Mouse (Mus musculus) intestine, embryonic 14.5 days (tissue): ENCODE measurements around the gene Epha3. TPM values are rescaled to one million over a fixed set of nuclear protein-coding genes. Genes with fewer than 3 reads are reported as not detected.

Source experiments
- ATAC-seq: fragments of 200-750 bp; cut with Nextera tagmentation; replicated peaks from 2 replicates; pipeline ENCODE4 v1.8.0; 2017; ENCODE audit warnings: low read depth, moderate number of reproducible peaks, moderate TSS enrichment, moderate library complexity; ENCODE audit not compliant: low FRiP score, low TSS enrichment
- DNase-seq: peaks from one replicate; pipeline ENCODE4 v3.0.0-alpha.2; 2018; ENCODE audit warnings: low spot score
- H3K27ac ChIP-seq: fragments of 300-500 bp; sonication (generic); 2 replicates; pipeline ENCODE4 v1.5.1; 2014; ENCODE audit warnings: low read depth, mild to moderate bottlenecking, control low read depth
- H3K27me3 ChIP-seq: fragments of 300-500 bp; sonication (generic); replicated peaks from 2 replicates; pipeline ENCODE4 v1.6.1; 2014; ENCODE audit warnings: low read length, control low read depth; ENCODE audit not compliant: control insufficient read depth, insufficient read depth
- H3K36me3 ChIP-seq: fragments of 300-500 bp; sonication (generic); 2 replicates; pipeline ENCODE4 v1.6.1; 2014; ENCODE audit warnings: low read length, control low read depth; ENCODE audit not compliant: control insufficient read depth, insufficient read depth
- H3K4me1 ChIP-seq: fragments of 300-500 bp; sonication (generic); replicated peaks from 2 replicates; pipeline ENCODE4 v1.6.1; 2014; ENCODE audit warnings: low read length, control low read depth, mixed read lengths; ENCODE audit not compliant: control insufficient read depth, insufficient read depth
- H3K4me2 ChIP-seq: fragments of 300-500 bp; sonication (generic); 2 replicates; pipeline ENCODE4 v1.6.1; 2014; ENCODE audit warnings: low read length
- H3K4me3 ChIP-seq: fragments of 300-500 bp; sonication (generic); 2 replicates; pipeline ENCODE4 v1.5.1; 2014; ENCODE audit warnings: low read depth, low read length, control low read depth, mixed read lengths
- H3K9ac ChIP-seq: fragments of 300-500 bp; sonication (generic); 2 replicates; pipeline ENCODE4 v1.6.1; 2014; ENCODE audit warnings: mild to moderate bottlenecking, low read length
- H3K9me3 ChIP-seq: fragments of 300-500 bp; sonication (generic); 2 replicates; pipeline ENCODE4 v1.6.1; 2016; ENCODE audit warnings: low read length, control low read depth; ENCODE audit not compliant: control insufficient read depth
- WGBS: fragments of 180-500 bp; shearing (Covaris S2); extraction: QIAGEN DNeasy Blood & Tissue Kit; methylation state at CpG from one replicate; pipeline ENCODE4 v1.1.7; 2014; 5-methylcytosine and 5-hydroxymethylcytosine counted together
- polyA plus RNA-seq: library from polyadenylated mRNA; unstranded; fragments of >200 nt; fragmentation: Nextera tagmentation; extraction: Ambion mirVana; gene quantifications from 2 replicates; pipeline ENCODE4 v1.2.1, GENCODE M21; 2014

The Epha3 gene
- polyA plus RNA-seq, 1 experiment from 2014 or later = 12.6 TPM

- Histone ChIP-seq H3K36me3 (no peaks in the 10 kb centered on the region), H3K4me1 (no peaks in the 10 kb centered on the region; the same call in 1 of the 2 replicates), H3K27me3 (no peaks in the 10 kb centered on the region), H3K9me3 (no peaks in the 10 kb centered on the region), H3K4me3 (no peak overlapping the region), H3K27ac (no peak overlapping the region), H3K9ac (no peak overlapping the region), H3K4me2 (no peak overlapping the region)
- ATAC-seq (no peak), DNase-seq (no peak)
Observed at GRCm38 (mm10) chr16:63625229-63625628, 238.7 kb downstream of the Epha3 start.

- 75% methylated on average over 6 of the region's 6 CpGs for WGBS
- H3K27me3 ChIP-seq = no peaks in the 10 kb centered on the region
- H3K4me2 ChIP-seq = no peak overlapping the region
- no peaks in the 10 kb centered on the region for H3K9me3 ChIP-seq
- H3K27ac ChIP-seq = no peak overlapping the region
- no peaks in the 10 kb centered on the region for H3K4me1 ChIP-seq
- no peaks in the 10 kb centered on the region for H3K36me3 ChIP-seq
- H3K9ac ChIP-seq = no peak overlapping the region
- no peak for ATAC-seq
- H3K4me3 ChIP-seq = no peak overlapping the region
- DNase-seq = no peak
Observed at GRCm38 (mm10) chr16:63621845-63622244, 242.1 kb downstream of the Epha3 start.

- no peaks in the 10 kb centered on the region for H3K4me1 ChIP-seq
- DNase-seq (no peak), ATAC-seq (no peak)
- no peak overlapping the region for H3K4me2 ChIP-seq
- H3K27me3 ChIP-seq = no peaks in the 10 kb centered on the region
- no peak overlapping the region for H3K9ac ChIP-seq
- 38% methylated on average over 3 of the region's 3 CpGs for WGBS
- H3K9me3 ChIP-seq = no peaks in the 10 kb centered on the region
- H3K4me3 ChIP-seq = no peak overlapping the region
- no peak overlapping the region for H3K27ac ChIP-seq
- H3K36me3 ChIP-seq = no peaks in the 10 kb centered on the region
Observed at GRCm38 (mm10) chr16:63615396-63615795, 248.6 kb downstream of the Epha3 start.

- H3K9me3 ChIP-seq = no peaks in the 10 kb centered on the region
- no peak overlapping the region for H3K9ac ChIP-seq
- no peaks in the 10 kb centered on the region for H3K27me3 ChIP-seq
- H3K36me3 ChIP-seq = no peaks in the 10 kb centered on the region
- H3K27ac ChIP-seq = no peak overlapping the region
- no peak overlapping the region for H3K4me2 ChIP-seq
- no peaks in the 10 kb centered on the region for H3K4me1 ChIP-seq
- 48% methylated on average over 4 of the region's 4 CpGs for WGBS
- no peak overlapping the region for H3K4me3 ChIP-seq
- ATAC-seq = no peak
- DNase-seq = no peak
Observed at GRCm38 (mm10) chr16:63613006-63613405, 251.0 kb downstream of the Epha3 start.

- H3K9me3 ChIP-seq = no peaks in the 10 kb centered on the region
- no peaks in the 10 kb centered on the region for H3K36me3 ChIP-seq
- no peaks in the 10 kb centered on the region for H3K27me3 ChIP-seq
- 18% methylated on average over 3 of the region's 3 CpGs for WGBS
- no peak overlapping the region for H3K27ac ChIP-seq
- H3K4me3 ChIP-seq = no peak overlapping the region
- no peaks in the 10 kb centered on the region for H3K4me1 ChIP-seq
- no peak for DNase-seq
- no peak overlapping the region for H3K4me2 ChIP-seq
- H3K9ac ChIP-seq = no peak overlapping the region
- no peak for ATAC-seq
Observed at GRCm38 (mm10) chr16:63600229-63600628, 263.7 kb downstream of the Epha3 start.

GRCm38 (mm10) chr16:63594656-63595055 is 269.3 kb downstream of the Epha3 start:
- no peak for DNase-seq

GRCm38 (mm10) chr16:63569746-63570145 is 294.2 kb downstream of the Epha3 start:
- no peak overlapping the region for H3K27ac ChIP-seq
- H3K4me3 ChIP-seq = no peak overlapping the region
- H3K4me2 ChIP-seq = no peak overlapping the region
- no peaks in the 10 kb centered on the region for H3K4me1 ChIP-seq
- ATAC-seq = no peak
- 33% methylated on average over 4 of the region's 4 CpGs for whole genome bisulfite sequencing
- H3K36me3 ChIP-seq = no peaks in the 10 kb centered on the region
- no peaks in the 10 kb centered on the region for H3K9me3 ChIP-seq
- no peak for DNase-seq
- H3K27me3 ChIP-seq = no peaks in the 10 kb centered on the region
- no peak overlapping the region for H3K9ac ChIP-seq

More at GRCm38 (mm10) chr16:63594656-63595055, 269.3 kb downstream of the Epha3 start:
- WGBS = 80% methylated on average over 4 of the region's 4 CpGs
- Histone ChIP-seq H3K4me1 (no peaks in the 10 kb centered on the region), H3K27me3 (no peaks in the 10 kb centered on the region), H3K36me3 (no peaks in the 10 kb centered on the region), H3K9ac (no peak overlapping the region), H3K4me2 (no peak overlapping the region), H3K4me3 (no peak overlapping the region), H3K27ac (no peak overlapping the region), H3K9me3 (no peaks in the 10 kb centered on the region)
- no peak for ATAC-seq

- H3K4me3 ChIP-seq = no peak overlapping the region
- H3K27ac ChIP-seq = no peak overlapping the region
- H3K36me3 ChIP-seq = no peaks in the 10 kb centered on the region
- no peaks in the 10 kb centered on the region for H3K4me1 ChIP-seq
- peak overlapping the region; percentile 20; the same call in 1 of the 2 replicates for H3K4me2 ChIP-seq
- 35% methylated on average over 17 of the region's 17 CpGs for WGBS
- H3K9me3 ChIP-seq = no peaks in the 10 kb centered on the region
- peak; percentile 68; the same call in 1 of the 2 replicates for ATAC-seq
- H3K9ac ChIP-seq = no peak overlapping the region
- no peaks in the 10 kb centered on the region for H3K27me3 ChIP-seq
- peak; percentile 53 for DNase-seq
Observed at GRCm38 (mm10) chr16:63566106-63566836, 297.7 kb downstream of the Epha3 start.
